Mouse (Mus musculus) neural tube, embryonic 14.5 days (tissue): ENCODE data around the gene Rps19. TPM values are rescaled to one million over a fixed set of nuclear protein-coding genes. Genes with fewer than 3 reads are reported as not detected.

Experiments
- ATAC-seq: fragments of 200-750 bp; cut with Nextera tagmentation; 2 replicates; pipeline ENCODE4 v1.8.0; 2017; ENCODE audit warnings: low read depth, mild to moderate bottlenecking, moderate TSS enrichment, moderate library complexity
- H3K27ac ChIP-seq: fragments of 300-500 bp; sonication (generic); 2 replicates; pipeline ENCODE4 v1.5.1; 2014; ENCODE audit warnings: low read depth, mild to moderate bottlenecking, control low read depth, low read length, moderate library complexity, mixed read lengths
- H3K27me3 ChIP-seq: fragments of 300-500 bp; sonication (generic); 2 replicates; pipeline ENCODE4 v1.6.1; 2014; ENCODE audit warnings: low read length; ENCODE audit not compliant: control insufficient read depth, insufficient read depth
- H3K36me3 ChIP-seq: fragments of 300-500 bp; sonication (generic); 2 replicates; pipeline ENCODE4 v1.6.1; 2014; ENCODE audit warnings: low read length, mixed read lengths; ENCODE audit not compliant: control insufficient read depth, insufficient read depth
- H3K4me1 ChIP-seq: fragments of 300-500 bp; sonication (generic); 2 replicates; pipeline ENCODE4 v1.6.1; 2014; ENCODE audit warnings: low read length; ENCODE audit not compliant: control insufficient read depth, insufficient read depth
- H3K4me2 ChIP-seq: fragments of 300-500 bp; sonication (generic); 2 replicates; pipeline ENCODE4 v1.6.1; 2014; ENCODE audit warnings: mild to moderate bottlenecking, low read depth, low read length, control low read depth
- H3K4me3 ChIP-seq: fragments of 300-500 bp; sonication (generic); 2 replicates; pipeline ENCODE4 v1.5.1; 2014; ENCODE audit warnings: low read depth, low read length, control low read depth, mixed read lengths
- H3K9ac ChIP-seq: fragments of 300-500 bp; sonication (generic); replicated peaks from 2 replicates; pipeline ENCODE4 v1.6.1; 2014; ENCODE audit warnings: low read depth, mild to moderate bottlenecking, control low read depth, low read length, mixed read lengths
- H3K9me3 ChIP-seq: fragments of 300-500 bp; sonication (generic); 2 replicates; pipeline ENCODE4 v1.6.1; 2016; ENCODE audit warnings: low read length; ENCODE audit not compliant: control insufficient read depth
- WGBS: fragments of 180-500 bp; shearing (Covaris S2); extraction: QIAGEN DNeasy Blood & Tissue Kit; methylation state at CpG from one replicate; pipeline ENCODE4 v1.1.7; 2014; 5-methylcytosine and 5-hydroxymethylcytosine counted together
- polyA plus RNA-seq: library from polyadenylated mRNA; unstranded; fragments of >200 nt; fragmentation: Nextera tagmentation; extraction: Ambion mirVana; gene quantifications from 2 replicates; pipeline ENCODE4 v1.2.1, GENCODE M21; 2014

The Rps19 gene
- polyA plus RNA-seq, 1 experiment from 2014 or later, result 1,219 TPM

- H3K9me3 ChIP-seq, result no peaks in the 10 kb centered on the region
- H3K9ac ChIP-seq, result no peak overlapping the region
- H3K4me2 ChIP-seq, result no peak overlapping the region
- no peaks in the 10 kb centered on the region; the same call in 1 of the 2 replicates for H3K36me3 ChIP-seq
- no peak overlapping the region for H3K4me3 ChIP-seq
- no peaks in the 10 kb centered on the region for H3K4me1 ChIP-seq
- WGBS, result 67% methylated on average over 8 of the region's 8 CpGs
- no peak overlapping the region for H3K27ac ChIP-seq
- H3K27me3 ChIP-seq, result no peaks in the 10 kb centered on the region
- no peak for ATAC-seq
Observed at GRCm38 (mm10) chr7:24896269-24896668, 12.1 kb downstream of the Rps19 start.

GRCm38 (mm10) chr7:24897224-24897623 is 13.1 kb downstream of the Rps19 start, which contains the start of gene Cd79a:
Gene Cd79a (plus strand): TSS chr7:24897381.
- Histone ChIP-seq H3K4me3 (no peak within 1 kb of the TSS), H3K9me3 (no peaks in the 10 kb centered on the region), H3K4me2 (no peak within 1 kb of the TSS), H3K27me3 (no peaks in the 10 kb centered on the region), H3K9ac (no peak within 1 kb of the TSS), H3K27ac (no peak within 1 kb of the TSS), H3K4me1 (no peaks in the 10 kb centered on the region), H3K36me3 (no peaks in the 10 kb centered on the region)
- WGBS, result 79% methylated on average over 12 of the region's 12 CpGs
- ATAC-seq, result no peak

GRCm38 (mm10) chr7:24897959-24898358 is 13.8 kb downstream of the Rps19 start:
- 88% methylated on average over 5 of the region's 5 CpGs for WGBS
- H3K4me1 ChIP-seq, result no peaks in the 10 kb centered on the region
- no peaks in the 10 kb centered on the region for H3K27me3 ChIP-seq
- ATAC-seq, result no peak
- H3K27ac ChIP-seq, result no peak overlapping the region
- no peak overlapping the region for H3K4me3 ChIP-seq
- no peak overlapping the region for H3K4me2 ChIP-seq
- no peaks in the 10 kb centered on the region for H3K9me3 ChIP-seq
- no peaks in the 10 kb centered on the region for H3K36me3 ChIP-seq
- H3K9ac ChIP-seq, result no peak overlapping the region

GRCm38 (mm10) chr7:24901114-24901513 is 16.9 kb downstream of the Rps19 start:
- no peaks in the 10 kb centered on the region for H3K36me3 ChIP-seq
- H3K4me2 ChIP-seq, result no peak overlapping the region
- H3K27ac ChIP-seq, result no peak overlapping the region
- ATAC-seq, result no peak
- 82% methylated on average over 6 of the region's 6 CpGs for WGBS
- H3K27me3 ChIP-seq, result no peaks in the 10 kb centered on the region
- H3K4me3 ChIP-seq, result no peak overlapping the region
- H3K9ac ChIP-seq, result no peak overlapping the region
- H3K4me1 ChIP-seq, result peaks cover 10% of the 10 kb centered on the region; the same call in 1 of the 2 replicates
- H3K9me3 ChIP-seq, result no peaks in the 10 kb centered on the region

GRCm38 (mm10) chr7:24901842-24902241 is 17.7 kb downstream of the Rps19 start:
- H3K27me3 ChIP-seq, result no peaks in the 10 kb centered on the region
- no peaks in the 10 kb centered on the region for H3K9me3 ChIP-seq
- peaks cover 10% of the 10 kb centered on the region; the same call in 1 of the 2 replicates for H3K4me1 ChIP-seq
- 72% methylated on average over 1 of the region's 1 CpGs for WGBS
- ATAC-seq, result no peak
- H3K4me3 ChIP-seq, result no peak overlapping the region
- H3K9ac ChIP-seq, result no peak overlapping the region
- H3K27ac ChIP-seq, result no peak overlapping the region
- H3K36me3 ChIP-seq, result no peaks in the 10 kb centered on the region
- H3K4me2 ChIP-seq, result no peak overlapping the region

- Histone ChIP-seq H3K27ac (peak overlapping the region; percentile 66), H3K4me3 (peak overlapping the region; percentile 48; the same call in 1 of the 2 replicates), H3K36me3 (no peaks in the 10 kb centered on the region), H3K4me1 (peaks cover 10% of the 10 kb centered on the region; the same call in 1 of the 2 replicates), H3K4me2 (peak overlapping the region; percentile 84), H3K9me3 (no peaks in the 10 kb centered on the region), H3K9ac (peak overlapping the region; percentile 70), H3K27me3 (no peaks in the 10 kb centered on the region)
- no peak for ATAC-seq
- WGBS, result 73% methylated on average over 2 of the region's 2 CpGs
Observed at GRCm38 (mm10) chr7:24902264-24902629, 18.1 kb downstream of the Rps19 start.

GRCm38 (mm10) chr7:24902630-24903443 is 18.7 kb downstream of the Rps19 start, which contains the start of gene Arhgef1:
Gene Arhgef1 (plus strand): TSS chr7:24902912.
- WGBS, result 7% methylated on average over 49 of the region's 68 CpGs

GRCm38 (mm10) chr7:24903444-24903825 is 19.3 kb downstream of the Rps19 start:
- Histone ChIP-seq H3K36me3 (no peaks in the 10 kb centered on the region), H3K4me3 (peak overlapping the region; percentile 48), H3K9me3 (no peaks in the 10 kb centered on the region), H3K4me1 (peaks cover 10% of the 10 kb centered on the region; the same call in 1 of the 2 replicates), H3K27ac (peak overlapping the region; percentile 66), H3K4me2 (peak overlapping the region; percentile 84), H3K9ac (peak overlapping the region; percentile 70), H3K27me3 (no peaks in the 10 kb centered on the region)
- no peak for ATAC-seq
- 47% methylated on average over 10 of the region's 10 CpGs for WGBS

More at GRCm38 (mm10) chr7:24902630-24903443, 18.7 kb downstream of the Rps19 start, which contains the start of gene Arhgef1:
- no peaks in the 10 kb centered on the region for H3K9me3 ChIP-seq
- no peak for ATAC-seq
- no peaks in the 10 kb centered on the region for H3K27me3 ChIP-seq
- peak within 1 kb of the TSS; percentile 66 for H3K27ac ChIP-seq
- H3K4me2 ChIP-seq, result peak within 1 kb of the TSS; percentile 84
- H3K4me3 ChIP-seq, result peak within 1 kb of the TSS; percentile 48
- H3K9ac ChIP-seq, result peak within 1 kb of the TSS; percentile 70
- H3K36me3 ChIP-seq, result no peaks in the 10 kb centered on the region
- peaks cover 10% of the 10 kb centered on the region; the same call in 1 of the 2 replicates for H3K4me1 ChIP-seq

GRCm38 (mm10) chr7:24904070-24904483 is 19.9 kb downstream of the Rps19 start:
- no peaks in the 10 kb centered on the region for H3K36me3 ChIP-seq
- no peaks in the 10 kb centered on the region for H3K27me3 ChIP-seq
- peaks cover 10% of the 10 kb centered on the region; the same call in 1 of the 2 replicates for H3K4me1 ChIP-seq
- peak overlapping the region; percentile 84 for H3K4me2 ChIP-seq
- peak; percentile 97 for ATAC-seq
- no peaks in the 10 kb centered on the region for H3K9me3 ChIP-seq
- 1% methylated on average over 24 of the region's 30 CpGs for WGBS
- peak overlapping the region; percentile 48 for H3K4me3 ChIP-seq
- H3K9ac ChIP-seq, result peak overlapping the region; percentile 76
- peak overlapping the region; percentile 63 for H3K27ac ChIP-seq
